Mouse (Mus musculus) MEL (cell line): Measurements from ENCODE around the gene Tenm3.

Source experiments
- CHD1 ChIP-seq: IDR thresholded peaks from 2 replicates; pipeline ENCODE4 v1.6.1; 2012; ENCODE audit warnings: low read depth, mild to moderate bottlenecking, inconsistent platforms, low read length, improper control_type of control experiment
- CTCF ChIP-seq, 3 experiments: IDR thresholded peaks in 2 of 3; conservative IDR thresholded peaks in 1 of 3; 2 replicates each; pipeline ENCODE4 v1.5.1; 2011 to 2012; ENCODE audit warnings: low read length in 3 of 3, low read depth in 2 of 3, mild to moderate bottlenecking in 2 of 3, improper control_type of control experiment in 1 of 3, inconsistent platforms in 1 of 3, mixed read lengths in 1 of 3, moderate library complexity in 1 of 3; ENCODE audit not compliant: control insufficient read depth in 1 of 3, insufficient read depth in 1 of 3, poor library complexity in 1 of 3, severe bottlenecking in 1 of 3
- ETS1 ChIP-seq: IDR thresholded peaks from 2 replicates; pipeline ENCODE4 v1.6.1; 2012; ENCODE audit warnings: low read depth, mild to moderate bottlenecking, inconsistent platforms, low read length, improper control_type of control experiment, moderate library complexity
- HCFC1 ChIP-seq: IDR thresholded peaks from 2 replicates; pipeline ENCODE4 v1.6.1; 2012; ENCODE audit warnings: low read depth, mild to moderate bottlenecking, inconsistent platforms, low read length, improper control_type of control experiment, moderate library complexity
- MAFK ChIP-seq: IDR thresholded peaks from 2 replicates; pipeline ENCODE4 v1.6.1; 2011; ENCODE audit warnings: low read depth, mild to moderate bottlenecking, low read length, improper control_type of control experiment, borderline replicate concordance
- MXI1 ChIP-seq: IDR thresholded peaks from 2 replicates; pipeline ENCODE4 v1.6.1; 2011; ENCODE audit warnings: mild to moderate bottlenecking, low read depth, low read length, improper control_type of control experiment
- MYC ChIP-seq: IDR thresholded peaks from 2 replicates; pipeline ENCODE4 v1.6.1; 2011; ENCODE audit warnings: low read depth, mild to moderate bottlenecking, low read length, improper control_type of control experiment, moderate library complexity
- NELFE ChIP-seq: IDR thresholded peaks from 2 replicates; pipeline ENCODE4 v1.6.1; 2011; ENCODE audit warnings: low read depth, low read length, improper control_type of control experiment
- POLR2A ChIP-seq, 2 experiments: IDR thresholded peaks; 2 replicates each; pipeline ENCODE4 v1.6.1; 2011 to 2012; ENCODE audit warnings: low read length in 2 of 2, mild to moderate bottlenecking in 2 of 2, control low read depth in 1 of 2, improper control_type of control experiment in 1 of 2, low read depth in 1 of 2, moderate library complexity in 1 of 2; ENCODE audit not compliant: control insufficient read depth in 1 of 2, insufficient read depth in 1 of 2, poor library complexity in 1 of 2
- POLR2AphosphoS5 ChIP-seq: IDR thresholded peaks from 2 replicates; pipeline ENCODE4 v1.6.1; 2012; ENCODE audit warnings: low read depth, borderline replicate concordance, mild to moderate bottlenecking, inconsistent platforms, low read length, moderate library complexity, mixed read lengths
- USF1 ChIP-seq: IDR thresholded peaks from 2 replicates; pipeline ENCODE4 v1.6.1; 2014; ENCODE audit warnings: low read depth, mild to moderate bottlenecking, inconsistent platforms, low read length, improper control_type of control experiment, moderate library complexity
- USF2 ChIP-seq, 2 experiments: IDR thresholded peaks; 2 replicates each; pipeline ENCODE4 v1.6.1; 2011 to 2012; ENCODE audit warnings: improper control_type of control experiment in 2 of 2, low read length in 2 of 2, borderline replicate concordance in 1 of 2, inconsistent platforms in 1 of 2, low read depth in 1 of 2, mild to moderate bottlenecking in 1 of 2; ENCODE audit not compliant: insufficient read depth in 1 of 2

DNA sequence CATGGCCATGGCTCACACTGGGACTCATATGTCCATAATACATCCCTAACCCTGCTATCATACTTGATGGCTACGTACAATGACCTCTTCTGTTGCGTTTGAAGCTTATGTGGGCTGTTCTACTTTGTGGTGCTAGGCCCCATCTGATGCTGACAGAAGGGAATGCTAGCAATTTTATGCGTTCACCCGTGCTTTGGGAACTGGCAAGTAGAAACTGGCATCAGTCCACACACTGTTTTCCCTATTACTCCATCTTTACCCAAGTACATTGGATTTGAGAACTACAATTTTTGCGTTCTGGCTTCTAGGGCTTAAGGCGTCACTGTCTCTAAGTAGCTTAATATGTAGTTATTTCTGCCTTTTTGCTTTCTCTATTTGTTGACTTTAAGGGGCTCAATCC lies 490.3 kb downstream of the Tenm3 start:
- TF ChIP-seq MXI1 (no peak), CTCF (IDR thresholded peaks at IDR 0.05 in 2 of 3, conservative IDR thresholded peaks at IDR 0.05 in 1 of 3; ENCODE audit: control insufficient read depth in 1 of 3, insufficient read depth in 1 of 3, low read depth in 2 of 3, low read length in 3 of 3, poor library complexity in 1 of 3, severe bottlenecking in 1 of 3) (no peak), POLR2A (IDR thresholded peaks at IDR 0.05; ENCODE audit: control insufficient read depth in 1 of 2, insufficient read depth in 1 of 2, low read depth in 1 of 2, low read length in 2 of 2, poor library complexity in 1 of 2) (no peak), MAFK (no peak), USF1 (no peak), CHD1 (no peak), HCFC1 (no peak), MYC (no peak), POLR2AphosphoS5 (no peak), NELFE (no peak), ETS1 (no peak), USF2 (IDR thresholded peaks at IDR 0.05; ENCODE audit: borderline replicate concordance in 1 of 2, insufficient read depth in 1 of 2, low read depth in 1 of 2, low read length in 2 of 2) (no peak)
